Mouse (Mus musculus): ENCODE results near the gene Fzd10.

DNA sequence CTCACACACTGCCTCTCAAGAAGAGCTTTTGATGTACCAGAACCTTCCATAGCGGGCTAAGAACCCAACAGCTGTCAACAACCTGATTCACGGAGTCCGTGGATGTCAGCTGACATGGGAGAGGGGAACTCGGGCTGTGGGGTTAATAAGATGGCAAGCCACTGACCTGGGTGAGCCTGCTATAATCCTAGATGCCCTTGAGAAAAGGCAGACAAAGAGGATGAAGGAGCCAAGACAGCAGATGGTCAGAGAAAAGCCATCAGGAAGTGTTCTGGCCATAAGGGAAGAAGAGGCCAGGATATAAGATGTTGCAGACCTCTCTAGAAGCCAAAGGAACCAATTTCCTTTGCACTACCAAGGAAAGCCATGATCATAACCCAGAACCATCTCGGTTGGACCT, 45.6 kb downstream of the Fzd10 start:
- no peak for TF ChIP-seq CTCF (IDR thresholded peaks at IDR 0.05; ENCODE audit: control insufficient read depth, insufficient read depth, insufficient read length)
- TF ChIP-seq MYOG (IDR thresholded peaks at IDR 0.05; ENCODE audit: control insufficient read depth, extremely low read depth, insufficient read length): no peak
